Mouse (Mus musculus) liver, embryonic 15.5 days (tissue): ENCODE data around the gene Frmd4b. TPM values are rescaled to one million over a fixed set of nuclear protein-coding genes. Genes with fewer than 3 reads are reported as not detected.

Source experiments
- ATAC-seq: fragments of 200-750 bp; cut with Nextera tagmentation; 2 replicates; pipeline ENCODE4 v1.8.0; 2017; ENCODE audit warnings: moderate number of reproducible peaks, mild to moderate bottlenecking, moderate library complexity; ENCODE audit not compliant: insufficient read depth
- H3K27ac ChIP-seq: fragments of 300-500 bp; sonication (generic); replicated peaks from 2 replicates; pipeline ENCODE4 v1.5.1; 2015; ENCODE audit warnings: mild to moderate bottlenecking, inconsistent platforms
- H3K27me3 ChIP-seq: fragments of 300-500 bp; sonication (generic); 2 replicates; pipeline ENCODE4 v1.6.1; 2015; ENCODE audit warnings: mild to moderate bottlenecking, inconsistent platforms
- H3K36me3 ChIP-seq: fragments of 300-500 bp; sonication (generic); replicated peaks from 2 replicates; pipeline ENCODE4 v1.6.1; 2015; ENCODE audit warnings: moderate library complexity, mild to moderate bottlenecking, inconsistent platforms
- H3K4me1 ChIP-seq: fragments of 300-500 bp; sonication (generic); replicated peaks from 2 replicates; pipeline ENCODE4 v1.6.1; 2015; ENCODE audit warnings: inconsistent platforms
- H3K4me2 ChIP-seq: fragments of 300-500 bp; sonication (generic); 2 replicates; pipeline ENCODE4 v1.6.1; 2015; ENCODE audit warnings: moderate library complexity, mild to moderate bottlenecking, inconsistent platforms
- H3K4me3 ChIP-seq: fragments of 300-500 bp; sonication (generic); replicated peaks from 2 replicates; pipeline ENCODE4 v1.5.1; 2015; ENCODE audit warnings: mild to moderate bottlenecking, inconsistent platforms
- H3K9ac ChIP-seq: fragments of 300-500 bp; sonication (generic); 2 replicates; pipeline ENCODE4 v1.6.1; 2015; ENCODE audit warnings: moderate library complexity, mild to moderate bottlenecking, inconsistent platforms
- H3K9me3 ChIP-seq: fragments of 300-500 bp; sonication (generic); replicated peaks from 2 replicates; pipeline ENCODE4 v1.6.1; 2016; ENCODE audit warnings: inconsistent platforms
- WGBS: fragments of 180-500 bp; shearing (Covaris S2); methylation state at CpG from one replicate; pipeline ENCODE4 v1.1.7; 2015; ENCODE audit warnings: mixed read lengths; ENCODE audit not compliant: insufficient replicate concordance; 5-methylcytosine and 5-hydroxymethylcytosine counted together
- polyA plus RNA-seq: library from polyadenylated mRNA; unstranded; fragments of >200 nt; fragmentation: Nextera tagmentation; extraction: Ambion mirVana; gene quantifications from 2 replicates; pipeline ENCODE4 v1.2.1, GENCODE M21; 2015

Frmd4b gene
- polyA plus RNA-seq, 1 experiment from 2014 or later = 6.5 TPM

DNA sequence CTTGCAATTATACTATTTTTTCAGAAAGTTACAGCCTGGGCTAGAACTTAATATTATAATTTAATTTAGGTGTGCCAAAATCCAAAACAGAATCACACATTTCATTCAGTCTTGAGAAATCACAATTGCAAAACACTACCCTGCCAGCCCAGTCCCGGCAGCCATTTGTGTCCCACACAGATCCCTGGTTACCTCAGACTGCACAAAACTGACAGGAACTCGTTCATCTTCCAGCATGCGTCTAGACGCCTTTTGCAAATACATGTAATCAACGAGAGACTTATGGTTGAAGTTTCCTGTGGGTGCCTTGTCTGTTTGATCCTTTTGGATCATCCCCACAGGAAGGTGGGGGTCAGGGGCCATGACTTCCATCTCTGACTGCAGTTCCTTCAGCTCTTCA is 365.3 kb downstream of the Frmd4b start:
- ATAC-seq = no peak
- 27% methylated on average over 5 of the region's 5 CpGs for WGBS
- Histone ChIP-seq H3K4me1 (0 out of 2 replicates have a peak, but pooled peaks cover 4% of the 10 kb centered on the region), H3K9me3 (no peaks in the 10 kb centered on the region), H3K4me3 (no peak overlapping the region), H3K36me3 (no peaks in the 10 kb centered on the region), H3K27me3 (no peaks in the 10 kb centered on the region), H3K9ac (no peak overlapping the region), H3K27ac (no peak overlapping the region), H3K4me2 (no peak overlapping the region)

DNA sequence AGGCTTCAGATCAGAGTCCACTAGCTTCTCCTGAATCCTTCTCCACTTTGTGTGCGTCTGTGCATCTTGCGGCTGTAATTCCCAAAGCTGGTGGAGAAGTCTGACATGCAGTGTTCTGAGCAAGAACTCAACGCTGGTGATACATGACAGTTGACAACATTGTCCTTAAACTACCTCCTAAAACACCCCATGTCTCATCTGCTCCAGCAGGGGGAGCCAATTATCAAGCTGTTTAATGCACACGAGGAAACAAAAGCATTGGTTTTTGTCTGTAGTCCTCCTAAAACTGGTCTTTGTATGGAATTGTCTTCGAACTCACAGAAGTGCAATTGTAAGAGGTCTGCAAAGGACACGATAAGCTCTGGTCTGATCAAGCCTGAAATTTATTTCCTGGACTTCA is 366.4 kb downstream of the Frmd4b start:
- no peak overlapping the region for H3K4me3 ChIP-seq
- H3K9me3 ChIP-seq = no peaks in the 10 kb centered on the region
- no peak for ATAC-seq
- H3K4me1 ChIP-seq = 0 out of 2 replicates have a peak, but pooled peaks cover 4% of the 10 kb centered on the region
- H3K27ac ChIP-seq = no peak overlapping the region
- H3K27me3 ChIP-seq = no peaks in the 10 kb centered on the region
- H3K36me3 ChIP-seq = no peaks in the 10 kb centered on the region
- H3K4me2 ChIP-seq = no peak overlapping the region
- H3K9ac ChIP-seq = no peak overlapping the region
- WGBS = 27% methylated on average over 6 of the region's 6 CpGs

DNA sequence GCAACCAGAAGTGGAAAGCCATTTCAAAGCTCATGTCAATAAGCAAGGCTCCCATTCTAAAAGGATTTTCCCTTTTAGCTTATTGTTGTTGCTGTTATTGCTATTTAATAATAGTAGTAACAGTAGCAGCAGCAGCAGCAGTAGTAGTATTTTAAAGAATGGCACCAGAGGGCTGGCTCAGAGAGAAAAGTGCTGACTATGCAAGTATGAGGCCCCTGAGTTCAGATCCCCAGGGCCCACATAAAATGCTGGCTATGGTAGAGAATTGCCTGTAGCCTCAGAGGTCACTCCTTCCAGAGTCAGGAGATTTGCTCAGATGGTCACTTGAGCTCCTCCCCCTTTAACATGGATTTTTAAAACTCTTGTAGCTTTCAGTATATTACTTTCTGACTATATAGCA is 372.1 kb downstream of the Frmd4b start:
- no peaks in the 10 kb centered on the region for H3K9me3 ChIP-seq
- no peak for ATAC-seq

DNA sequence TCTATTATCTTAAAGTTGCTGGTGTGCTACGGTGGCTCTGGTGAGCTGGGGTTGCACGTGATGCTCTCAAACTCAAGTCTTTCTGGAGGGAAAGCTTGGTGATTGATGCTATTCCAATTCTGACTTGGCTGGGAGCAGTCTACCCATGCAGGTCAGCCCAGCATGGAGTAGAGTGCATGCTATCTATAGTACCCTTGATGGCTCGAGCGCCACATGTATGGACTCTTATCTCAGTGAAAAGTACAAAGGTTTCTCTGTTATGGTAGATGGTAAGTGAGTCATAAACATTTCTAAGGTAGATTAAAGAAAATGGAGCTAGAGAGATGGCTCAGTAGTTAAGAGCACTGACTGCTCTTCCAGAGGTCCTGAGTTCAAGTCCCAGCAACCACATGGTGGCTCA is 374.8 kb downstream of the Frmd4b start:
- no peaks in the 10 kb centered on the region; the same call in 1 of the 2 replicates for H3K9me3 ChIP-seq
- 74% methylated on average over 4 of the region's 4 CpGs for WGBS
- no peaks in the 10 kb centered on the region for H3K4me1 ChIP-seq
- no peaks in the 10 kb centered on the region for H3K27me3 ChIP-seq
- no peak overlapping the region for H3K27ac ChIP-seq
- H3K4me2 ChIP-seq = no peak overlapping the region
- no peak for ATAC-seq
- H3K4me3 ChIP-seq = no peak overlapping the region
- H3K9ac ChIP-seq = no peak overlapping the region
- no peaks in the 10 kb centered on the region for H3K36me3 ChIP-seq

More for the DNA sequence above, 372.1 kb downstream of the Frmd4b start:
- H3K4me1 ChIP-seq = no peaks in the 10 kb centered on the region
- H3K27ac ChIP-seq = no peak overlapping the region
- H3K9ac ChIP-seq = no peak overlapping the region
- no peaks in the 10 kb centered on the region for H3K36me3 ChIP-seq
- H3K27me3 ChIP-seq = no peaks in the 10 kb centered on the region
- no peak overlapping the region for H3K4me3 ChIP-seq
- H3K4me2 ChIP-seq = no peak overlapping the region

DNA sequence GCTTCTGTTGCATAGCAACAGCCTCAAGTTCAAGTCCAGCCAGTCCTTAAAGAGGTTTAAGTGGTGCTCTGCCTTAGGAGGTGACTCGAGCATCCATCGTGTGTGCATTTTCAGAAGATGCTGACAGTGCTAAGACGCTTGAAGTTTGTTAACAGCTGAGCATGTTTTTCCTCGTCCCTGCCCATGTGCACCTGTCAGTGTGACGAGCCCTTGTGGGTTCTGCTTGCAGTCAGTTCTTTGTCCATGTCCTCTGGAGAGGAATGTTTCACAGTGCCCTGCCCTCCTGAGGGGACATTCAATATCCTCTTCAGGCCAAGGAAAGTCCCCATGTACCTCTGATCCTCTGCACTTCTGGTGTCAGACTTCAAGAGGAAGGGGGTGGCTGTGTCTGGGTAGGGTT is 377.2 kb downstream of the Frmd4b start:
- Histone ChIP-seq H3K9me3 (no peaks in the 10 kb centered on the region; the same call in 1 of the 2 replicates), H3K9ac (no peak overlapping the region), H3K4me2 (no peak overlapping the region), H3K4me1 (no peaks in the 10 kb centered on the region), H3K27me3 (no peaks in the 10 kb centered on the region), H3K4me3 (no peak overlapping the region), H3K27ac (no peak overlapping the region), H3K36me3 (no peaks in the 10 kb centered on the region)
- ATAC-seq = no peak
- WGBS = 65% methylated on average over 5 of the region's 5 CpGs

DNA sequence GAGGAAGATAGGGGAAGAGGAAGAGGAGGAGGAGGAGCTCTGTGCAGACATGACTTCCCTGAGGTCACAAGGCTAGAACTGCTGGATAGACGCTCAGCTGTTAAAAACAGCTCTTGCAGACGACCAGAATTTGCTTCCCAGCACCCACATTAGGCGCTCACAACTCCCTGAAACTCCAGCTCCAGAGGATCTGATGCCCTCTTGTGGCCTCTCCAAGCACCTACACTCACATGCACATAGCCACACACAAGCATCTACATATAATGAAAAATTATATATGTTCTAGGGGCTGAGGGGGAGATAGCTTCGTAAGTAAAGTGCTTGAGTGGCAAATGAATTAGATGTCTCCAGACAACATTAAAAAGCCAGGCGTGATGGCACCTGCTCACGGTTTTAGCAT is 378.0 kb downstream of the Frmd4b start:
- 78% methylated on average over 6 of the region's 6 CpGs for WGBS
- Histone ChIP-seq H3K27me3 (no peaks in the 10 kb centered on the region), H3K4me3 (no peak overlapping the region), H3K4me1 (no peaks in the 10 kb centered on the region), H3K4me2 (no peak overlapping the region), H3K36me3 (no peaks in the 10 kb centered on the region; the same call in 1 of the 2 replicates), H3K27ac (no peak overlapping the region), H3K9me3 (no peaks in the 10 kb centered on the region; the same call in 1 of the 2 replicates), H3K9ac (no peak overlapping the region)
- ATAC-seq = no peak

Other genes with a start within 250 kb of the Frmd4b start
- 0.51 and 0.60 TPM in 2 replicates for gene Mitf, start 189.5 kb upstream of the Frmd4b start, polyA plus RNA-seq